Comparison of ENCODE assay signal across 18 mouse cellular contexts in genomic region chr14:76341226-76341625, GRCm38 (mm10).
"Had no signal": no experiment of that assay in that cellular context is flagged by ENCODE, and none has a peak within 500 bp of the region (broad histone marks: within the 10 kb centered on the region; RNA-seq: fewer than 3 reads in every experiment).

No protein-coding gene starts in this region.

- ATAC-seq: midbrain, embryonic 16.5 days had no signal

- DNase-seq: lung, embryonic 14.5 days; lung, postnatal 10 days; lung, postnatal 4 days; midbrain, embryonic 14.5 days; retina, postnatal 1 day; right cerebral cortex, adult 18-20 months; right cerebral cortex, postnatal 25 days; right cerebral cortex, postnatal 4 days; spleen, adult 18-20 months; thymus, adult 18-20 months; thymus, postnatal 14 days; thymus, postnatal 36 days had no signal

- H3K36me3 ChIP-seq: midbrain, embryonic 10.5 days; midbrain, embryonic 12.5 days; neural tube, embryonic 13.5 days; neural tube, embryonic 15.5 days had no signal

- H3K27ac ChIP-seq: midbrain, embryonic 10.5 days; midbrain, embryonic 12.5 days; neural tube, embryonic 13.5 days; neural tube, embryonic 15.5 days had no signal

- H3K4me2 ChIP-seq: lung, embryonic 14.5 days; midbrain, embryonic 12.5 days; neural tube, embryonic 13.5 days; neural tube, embryonic 15.5 days had no signal

- H3K27me3 ChIP-seq: midbrain, embryonic 12.5 days; neural tube, embryonic 13.5 days; neural tube, embryonic 15.5 days had no signal

- H3K4me1 ChIP-seq: midbrain, embryonic 10.5 days; midbrain, embryonic 12.5 days; neural tube, embryonic 13.5 days; neural tube, embryonic 15.5 days had no signal

- H3K4me3 ChIP-seq: midbrain, embryonic 10.5 days; midbrain, embryonic 12.5 days; myocyte; neural tube, embryonic 13.5 days; neural tube, embryonic 15.5 days had no signal

- H3K9ac ChIP-seq: lung, embryonic 14.5 days; midbrain, embryonic 12.5 days; neural tube, embryonic 13.5 days; neural tube, embryonic 15.5 days had no signal

- H3K9me3 ChIP-seq: midbrain, embryonic 10.5 days; midbrain, embryonic 12.5 days; neural tube, embryonic 13.5 days; neural tube, embryonic 15.5 days had no signal
